ENCODE assay signal across 8 mouse cellular contexts in the genomic region with DNA sequence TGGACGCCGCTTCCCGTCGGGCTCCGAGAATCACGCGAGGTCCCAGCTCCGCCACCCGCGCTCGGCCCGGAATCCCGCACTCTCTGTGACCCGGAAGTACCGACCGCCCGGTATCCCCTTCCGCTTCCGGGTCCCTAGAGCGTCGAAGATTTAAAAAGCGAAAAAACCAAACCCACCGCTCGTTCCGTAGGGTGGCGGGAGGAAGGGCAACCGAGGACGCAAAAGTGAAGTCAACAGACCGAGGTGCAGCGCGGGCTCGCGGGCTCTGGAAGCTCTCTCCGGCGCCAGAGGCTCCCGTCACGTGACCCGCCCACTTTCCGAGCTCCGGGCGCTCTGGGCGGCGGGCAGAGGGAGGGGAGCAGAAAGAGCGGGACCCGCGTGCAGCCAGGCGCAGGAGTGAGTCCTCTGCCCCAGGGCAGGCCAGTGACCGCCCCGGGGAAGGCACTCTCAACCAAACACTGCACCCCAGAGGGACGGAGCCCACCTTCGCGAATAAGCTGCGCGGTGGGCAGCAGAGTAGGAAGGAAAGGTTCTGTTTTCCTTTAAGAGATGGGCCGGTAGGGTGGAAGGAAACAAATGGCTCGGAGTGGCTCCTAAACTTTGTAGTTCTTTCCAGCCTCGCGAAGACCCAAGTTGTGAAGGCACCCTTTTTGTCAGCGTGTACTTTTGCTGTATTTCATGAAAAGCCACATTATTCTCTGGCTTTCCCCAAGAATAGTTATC. TPM values are rescaled to one million over a fixed set of nuclear protein-coding genes. Genes with fewer than 3 reads are reported as not detected.
DNase-seq lines count a peak whose midpoint lies in the region; ATAC-seq lines count a peak whose summit lies in the region.

A gene (minus strand): TSS at position 261 of the 723 bp plus-strand sequence.

- peak; percentile 92 for DNase-seq in MN1 (ENCODE audit: low spot score)
- DNase-seq in cerebellum, adult 9-10 months = peak; percentile 80
- peak; percentile 46 to 78 for DNase-seq in frontal cortex, adult 2 months (ENCODE audit: extremely low spot score in 1 of 2, low spot score in 1 of 2)
- peak; percentile 76 to 83 for DNase-seq in layer of hippocampus, postnatal 14 days (ENCODE audit: low spot score in 2 of 2)
- DNase-seq in lung, postnatal 14 days = peak; percentile 79
- peak; percentile 67 for DNase-seq in retina, adult 2 months (ENCODE audit: low read depth, low spot score)
- peak; percentile 80 to 83 for DNase-seq in thymus, postnatal 36 days

- peaks cover 35% of the 10 kb centered on the region for H3K36me3 ChIP-seq in hindbrain, embryonic 12.5 days

- peak within 1 kb of the TSS; percentile 98 for H3K4me3 ChIP-seq in hindbrain, embryonic 12.5 days

- H3K9ac ChIP-seq in hindbrain, embryonic 12.5 days = peak within 1 kb of the TSS; percentile 99

- under 1% methylated on average over 59 of the region's 59 CpGs for WGBS in hindbrain, embryonic 12.5 days

- peak; percentile 97 for ATAC-seq in hindbrain, embryonic 12.5 days (ENCODE audit: low FRiP score)

- H3K27ac ChIP-seq in hindbrain, embryonic 12.5 days = peak within 1 kb of the TSS; percentile 95

- H3K27me3 ChIP-seq in hindbrain, embryonic 12.5 days = no peaks in the 10 kb centered on the region

- no peaks in the 10 kb centered on the region for H3K9me3 ChIP-seq in hindbrain, embryonic 12.5 days (replicated peaks)

- H3K4me1 ChIP-seq in hindbrain, embryonic 12.5 days = peaks cover 17% of the 10 kb centered on the region

- peak within 1 kb of the TSS; percentile 75 for H3K4me2 ChIP-seq in hindbrain, embryonic 12.5 days (replicated peaks)

RNA-seq across cellular contexts. Expression of the gene that starts here (rescaled TPM):
- polyA plus RNA-seq in frontal cortex, adult 2 months (2012; rRNA removed) = 33.0 and 33.4 TPM in 2 replicates
- polyA plus RNA-seq in hindbrain, embryonic 12.5 days (2016; fragmentation: Nextera tagmentation; extraction: Ambion mirVana) = 68.3 and 72.3 TPM in 2 replicates
- total RNA-seq in layer of hippocampus, postnatal 14 days (2021) = 10 to 100 TPM; 48.3 TPM

Comparison
In these comparisons a context has a peak if more than half of its experiments do, and no peak if none do; other contexts are left out.
1. Peak in every context shown above with its lines: DNase-seq, ATAC-seq, H3K4me3 ChIP-seq and H3K27ac ChIP-seq.